7 mouse cellular contexts compared by ENCODE assay signal in genomic region chr6:112489910-112490559, GRCm38 (mm10). TPM values are rescaled to one million over a fixed set of nuclear protein-coding genes. Genes with fewer than 3 reads are reported as not detected.
DNase-seq lines count a peak whose midpoint lies in the region; ATAC-seq lines count a peak whose summit lies in the region.

Gene Oxtr (minus strand): TSS chr6:112489943.

- WGBS in forebrain, embryonic 12.5 days, result 8% methylated on average over 24 of the region's 24 CpGs
- 10% methylated on average over 21 of the region's 24 CpGs for WGBS in liver, embryonic 11.5 days

- ATAC-seq in forebrain, embryonic 12.5 days (ENCODE audit: low FRiP score), result peak; percentile 6; the same call in 1 of the 2 replicates
- no peak; the same call in 1 of the 2 replicates for ATAC-seq in liver, embryonic 11.5 days (replicated peaks; ENCODE audit: low FRiP score)
- no peak for ATAC-seq in megakaryocyte progenitor cell, adult 5-6 weeks (replicated peaks; ENCODE audit: poor library complexity)

- H3K4me1 ChIP-seq in forebrain, embryonic 12.5 days, result peaks cover 22% of the 10 kb centered on the region
- H3K4me1 ChIP-seq in liver, embryonic 11.5 days (replicated peaks; ENCODE audit: control insufficient read depth, insufficient read depth, low read length), result peaks cover 6% of the 10 kb centered on the region; the same call in 1 of the 2 replicates

- DNase-seq in retina, postnatal 1 day, result peak; percentile 23
- no peak for DNase-seq in retina, embryonic 14.5 days (ENCODE audit: low spot score)
- no peak for DNase-seq in liver, embryonic 11.5 days (ENCODE audit: low spot score)
- no peak for DNase-seq in natural killer cell, adult 2 months (ENCODE audit: low spot score in 2 of 2)
- no peak for DNase-seq in cerebellum, adult 9-10 months

- no peak within 1 kb of the TSS for H3K27ac ChIP-seq in forebrain, embryonic 12.5 days
- H3K27ac ChIP-seq in liver, embryonic 11.5 days (ENCODE audit: low read depth, low read length), result no peak within 1 kb of the TSS

- H3K27me3 ChIP-seq in forebrain, embryonic 12.5 days, result peaks cover 67% of the 10 kb centered on the region
- H3K27me3 ChIP-seq in liver, embryonic 11.5 days (replicated peaks; ENCODE audit: control insufficient read depth, insufficient read depth, low read length), result peaks cover 47% of the 10 kb centered on the region

- H3K4me3 ChIP-seq in forebrain, embryonic 12.5 days (replicated peaks), result peak within 1 kb of the TSS; percentile 41
- H3K4me3 ChIP-seq in liver, embryonic 11.5 days (ENCODE audit: low read depth, low read length), result peak within 1 kb of the TSS; percentile 33

- H3K9ac ChIP-seq in forebrain, embryonic 12.5 days, result peak within 1 kb of the TSS; percentile 56
- no peak within 1 kb of the TSS for H3K9ac ChIP-seq in liver, embryonic 11.5 days (ENCODE audit: low read depth, low read length)

- no peaks in the 10 kb centered on the region for H3K36me3 ChIP-seq in forebrain, embryonic 12.5 days (replicated peaks)
- H3K36me3 ChIP-seq in liver, embryonic 11.5 days (ENCODE audit: control insufficient read depth, insufficient read depth, low read length), result no peaks in the 10 kb centered on the region

- peak within 1 kb of the TSS; percentile 69 for H3K4me2 ChIP-seq in forebrain, embryonic 12.5 days
- H3K4me2 ChIP-seq in liver, embryonic 11.5 days, result peak within 1 kb of the TSS; percentile 58

- H3K9me3 ChIP-seq in forebrain, embryonic 12.5 days, result no peaks in the 10 kb centered on the region
- H3K9me3 ChIP-seq in liver, embryonic 11.5 days (ENCODE audit: control insufficient read depth, low read length), result no peaks in the 10 kb centered on the region

RNA-seq across cellular contexts. Expression of gene Oxtr, which starts in this region (rescaled TPM):
- 0.23 and 0.26 TPM in 2 replicates for polyA plus RNA-seq in forebrain, embryonic 12.5 days (2016; fragmentation: Nextera tagmentation; extraction: Ambion mirVana)
- polyA plus RNA-seq in liver, embryonic 11.5 days (2014; fragmentation: Nextera tagmentation; extraction: Ambion mirVana), result 0.04 TPM in 1 of 2 replicates, not detected in the other
- total RNA-seq in megakaryocyte progenitor cell, adult 5-6 weeks (2015), result 0.05 TPM in 1 of 2 replicates, not detected in the other
- total RNA-seq in megakaryocyte progenitor cell, adult 5-6 weeks (2017), result 0.04 TPM in 1 of 2 replicates, not detected in the other

Comparison
In these comparisons a context has a peak if more than half of its experiments do, and no peak if none do; other contexts are left out.
1. Peak in ATAC-seq, H3K4me3 ChIP-seq, H3K9ac ChIP-seq and H3K4me2 ChIP-seq in forebrain, embryonic 12.5 days; RNA of the gene not detected or under 1 TPM.